Mouse (Mus musculus) CH12.LX (cell line): ENCODE data around the gene Il5.

Experiments
- EP300 ChIP-seq: IDR thresholded peaks from 2 replicates; pipeline ENCODE4 v1.6.1; 2011; ENCODE audit warnings: low read length, improper control_type of control experiment
- KAT2A ChIP-seq: IDR thresholded peaks from 2 replicates; pipeline ENCODE4 v1.6.1; 2012; ENCODE audit warnings: low read length, improper control_type of control experiment, inconsistent platforms; ENCODE audit not compliant: insufficient replicate concordance

DNA sequence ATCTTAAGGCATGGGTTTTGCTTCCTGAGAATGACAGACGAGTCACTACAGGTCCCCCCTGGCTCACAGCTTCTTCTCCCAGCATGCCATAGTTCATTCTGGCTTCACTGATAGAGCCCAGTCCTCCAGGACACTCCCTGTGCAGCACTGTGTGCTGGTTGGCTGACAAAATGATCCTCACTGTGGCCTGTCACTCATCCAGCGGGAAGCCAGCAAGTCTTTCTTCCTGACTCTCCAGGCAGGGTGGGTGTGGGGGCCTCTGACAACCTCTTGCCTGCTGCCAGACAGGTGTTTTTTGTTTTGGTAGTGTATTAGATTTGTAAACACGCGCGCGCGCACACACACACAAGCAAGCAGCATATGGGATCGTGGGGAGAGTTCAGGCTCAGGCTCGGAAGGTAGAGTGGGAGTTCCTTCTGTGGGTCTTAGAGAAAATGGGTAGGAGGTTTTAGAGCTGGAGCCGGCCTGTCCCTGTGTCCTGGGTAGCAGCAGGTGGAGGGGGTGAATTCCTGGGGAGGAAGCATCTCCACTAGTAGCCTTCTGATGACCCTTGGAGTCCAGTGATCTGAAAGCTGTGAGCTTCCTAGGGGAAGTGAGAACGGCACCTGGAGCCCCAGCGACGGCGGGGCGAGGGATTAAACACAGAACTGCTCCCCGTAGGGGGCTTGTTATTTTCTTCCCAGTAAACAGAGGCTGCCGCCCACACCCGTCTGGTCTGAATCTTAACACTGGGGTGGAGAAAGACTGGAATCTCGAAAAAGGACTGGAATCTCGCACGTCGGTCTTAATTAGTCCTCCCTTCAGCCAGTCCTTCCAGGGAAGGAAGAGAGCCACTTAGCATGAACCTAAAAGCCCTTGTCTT lies 39.2 kb downstream of the Il5 start:
- peak; percentile 70 for TF ChIP-seq EP300
- no peak for TF ChIP-seq KAT2A
